Mouse (Mus musculus) limb, embryonic 14.5 days (tissue): ENCODE measurements around the gene Naip2. TPM values are rescaled to one million over a fixed set of nuclear protein-coding genes. Genes with fewer than 3 reads are reported as not detected.

ENCODE experiments used
- ATAC-seq: fragments of 200-750 bp; cut with Nextera tagmentation; 2 replicates; pipeline ENCODE4 v1.8.0; 2017; ENCODE audit warnings: low read depth, moderate number of reproducible peaks, moderate TSS enrichment; ENCODE audit not compliant: low FRiP score
- DNase-seq: peaks from one replicate; pipeline ENCODE4 v3.0.0-alpha.2; 2015; ENCODE audit warnings: low spot score
- H3K27ac ChIP-seq: fragments of 300-500 bp; sonication (generic); replicated peaks from 2 replicates; pipeline ENCODE4 v1.5.1; 2014; ENCODE audit warnings: low read depth, mild to moderate bottlenecking, low read length, moderate library complexity, mixed read lengths
- H3K27me3 ChIP-seq: fragments of 300-500 bp; sonication (generic); 2 replicates; pipeline ENCODE4 v1.6.1; 2014; ENCODE audit warnings: low read length, mixed read lengths; ENCODE audit not compliant: control insufficient read depth, insufficient read depth
- H3K36me3 ChIP-seq: fragments of 300-500 bp; sonication (generic); 2 replicates; pipeline ENCODE4 v1.6.1; 2014; ENCODE audit warnings: mild to moderate bottlenecking, low read length, moderate library complexity, mixed read lengths; ENCODE audit not compliant: control insufficient read depth, insufficient read depth
- H3K4me1 ChIP-seq: fragments of 300-500 bp; sonication (generic); 2 replicates; pipeline ENCODE4 v1.6.1; 2014; ENCODE audit warnings: antibody characterized with exemption, low read length, mixed read lengths; ENCODE audit not compliant: control insufficient read depth, insufficient read depth
- H3K4me2 ChIP-seq: fragments of 300-500 bp; sonication (generic); replicated peaks from 2 replicates; pipeline ENCODE4 v1.6.1; 2014; ENCODE audit warnings: low read depth, mild to moderate bottlenecking, low read length, moderate library complexity; ENCODE audit not compliant: severe bottlenecking
- H3K4me3 ChIP-seq: fragments of 300-500 bp; sonication (generic); replicated peaks from 2 replicates; pipeline ENCODE4 v1.5.1; 2014; ENCODE audit warnings: low read length
- H3K9ac ChIP-seq: fragments of 300-500 bp; sonication (generic); 2 replicates; pipeline ENCODE4 v1.6.1; 2014; ENCODE audit warnings: mild to moderate bottlenecking, low read depth, low read length, moderate library complexity; ENCODE audit not compliant: severe bottlenecking
- H3K9me3 ChIP-seq: fragments of 300-500 bp; sonication (generic); 2 replicates; pipeline ENCODE4 v1.6.1; 2016; ENCODE audit warnings: low read length; ENCODE audit not compliant: control insufficient read depth
- POLR2A ChIP-seq: fragments of 200-500 bp; IDR thresholded peaks from 2 replicates; pipeline ENCODE4 v1.8.0; 2012; ENCODE audit warnings: inconsistent platforms, mild to moderate bottlenecking, moderate library complexity, borderline replicate concordance; ENCODE audit not compliant: insufficient read depth, insufficient read length; ENCODE audit errors: extremely low read depth
- WGBS: fragments of 180-500 bp; shearing (Covaris S2); extraction: QIAGEN DNeasy Blood & Tissue Kit; methylation state at CpG from one replicate; pipeline ENCODE4 v1.1.7; 2014; 5-methylcytosine and 5-hydroxymethylcytosine counted together
- polyA plus RNA-seq, 2 experiments: library from polyadenylated mRNA; depleted of rRNA in 1 of 2; stranded (reverse) in 1 of 2; unstranded in 1 of 2; fragments of >200 nt; fragmentation: Nextera tagmentation in 1 of 2; extraction: Ambion mirVana in 1 of 2; gene quantifications; 2 replicates each; pipeline versions ENCODE4 v1.2.1 to v1.2.3; 2012 to 2014

Gene Naip2
- polyA plus RNA-seq, 2 experiments, result 0.38 to 0.43 TPM

DNA sequence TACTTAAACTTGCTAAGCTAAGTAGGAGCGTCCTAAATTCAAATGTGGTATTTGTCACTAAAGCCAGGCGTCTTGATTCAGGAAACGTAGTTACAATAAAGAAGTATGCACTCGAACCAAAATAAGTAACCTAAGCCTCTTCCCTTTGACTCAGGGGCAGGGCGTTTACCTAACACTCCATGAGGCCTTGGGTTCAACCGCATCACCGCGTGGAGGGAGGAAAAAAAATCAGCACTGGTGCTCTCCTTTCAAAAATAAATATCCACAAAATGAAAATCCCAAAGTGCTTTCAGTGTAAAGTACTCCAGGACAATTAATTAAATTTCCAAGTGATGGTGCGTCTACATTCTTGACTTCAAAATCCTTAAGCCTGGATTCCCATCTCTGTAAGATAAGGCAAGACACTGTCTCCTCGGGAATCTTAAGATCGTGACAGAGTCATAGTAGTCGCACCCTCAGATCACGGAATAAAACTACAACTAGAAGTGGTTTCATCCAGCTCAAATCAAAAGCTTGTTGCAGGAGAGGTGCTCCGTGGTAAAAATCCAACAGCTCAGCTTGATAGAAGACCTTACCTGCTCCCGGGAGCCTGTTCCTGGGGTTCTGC is 98.7 kb downstream of the Naip2 start:
- no peak for TF ChIP-seq POLR2A

GRCm38 (mm10) chr13:100098808-100099207 is 103.1 kb downstream of the Naip2 start:
- Histone ChIP-seq H3K9ac (no peak overlapping the region), H3K9me3 (no peaks in the 10 kb centered on the region), H3K36me3 (peaks cover 48% of the 10 kb centered on the region), H3K27ac (no peak overlapping the region), H3K4me1 (peaks cover 9% of the 10 kb centered on the region), H3K27me3 (no peaks in the 10 kb centered on the region), H3K4me2 (no peak overlapping the region), H3K4me3 (no peak overlapping the region)
- TF ChIP-seq POLR2A, result no peak
- DNase-seq (no peak), ATAC-seq (no peak)
- WGBS, result 91% methylated on average over 6 of the region's 6 CpGs

More for the DNA sequence above, 98.7 kb downstream of the Naip2 start:
- no peaks in the 10 kb centered on the region for H3K27me3 ChIP-seq
- peak overlapping the region; percentile 70 for H3K27ac ChIP-seq
- no peaks in the 10 kb centered on the region for H3K9me3 ChIP-seq
- no peak for ATAC-seq
- peaks cover 9% of the 10 kb centered on the region for H3K4me1 ChIP-seq
- H3K9ac ChIP-seq, result peak overlapping the region; percentile 90
- H3K4me2 ChIP-seq, result peak overlapping the region; percentile 51
- no peak for DNase-seq
- peak overlapping the region; percentile 99 for H3K4me3 ChIP-seq
- WGBS, result 7% methylated on average over 15 of the region's 15 CpGs
- peaks cover 9% of the 10 kb centered on the region for H3K36me3 ChIP-seq

Other genes starting within 250 kb of the Naip2 start
- 17.5 and 22.4 TPM in 2 replicates for gene Mccc2, start 186.5 kb downstream of the Naip2 start, polyA plus RNA-seq (2012; rRNA removed)
- gene Mccc2, start 186.5 kb downstream of the Naip2 start, polyA plus RNA-seq (2014; fragmentation: Nextera tagmentation; extraction: Ambion mirVana), result 42.0 and 43.7 TPM in 2 replicates
- gene Bdp1, start 98.0 kb downstream of the Naip2 start, polyA plus RNA-seq (2012; rRNA removed), result 10.0 and 12.7 TPM in 2 replicates
- gene Bdp1, start 98.0 kb downstream of the Naip2 start, polyA plus RNA-seq (2014; fragmentation: Nextera tagmentation; extraction: Ambion mirVana), result 20.6 and 26.4 TPM in 2 replicates
- 53.6 and 118 TPM in 2 replicates for gene Serf1, start 94.1 kb downstream of the Naip2 start, polyA plus RNA-seq (2012; rRNA removed)
- gene Serf1, start 94.1 kb downstream of the Naip2 start, polyA plus RNA-seq (2014; fragmentation: Nextera tagmentation; extraction: Ambion mirVana), result 181 and 193 TPM in 2 replicates
- gene Smn1, start 77.2 kb downstream of the Naip2 start, polyA plus RNA-seq (2012; rRNA removed), result 54.4 and 63.9 TPM in 2 replicates
- 50.4 and 53.0 TPM in 2 replicates for gene Smn1, start 77.2 kb downstream of the Naip2 start, polyA plus RNA-seq (2014; fragmentation: Nextera tagmentation; extraction: Ambion mirVana)
- gene Naip5, start 44.2 kb upstream of the Naip2 start, polyA plus RNA-seq (2012; rRNA removed), result 0.55 and 0.61 TPM in 2 replicates
- gene Naip5, start 44.2 kb upstream of the Naip2 start, polyA plus RNA-seq (2014; fragmentation: Nextera tagmentation; extraction: Ambion mirVana), result 0.14 and 0.21 TPM in 2 replicates
- 0.47 and 0.50 TPM in 2 replicates for gene Naip6, start 115.6 kb upstream of the Naip2 start, polyA plus RNA-seq (2012; rRNA removed)
- 0.11 and 0.23 TPM in 2 replicates for gene Naip6, start 115.6 kb upstream of the Naip2 start, polyA plus RNA-seq (2014; fragmentation: Nextera tagmentation; extraction: Ambion mirVana)